Mouse (Mus musculus) intestine, embryonic 14.5 days (tissue): ENCODE results near the gene Ncf1. TPM values are rescaled to one million over a fixed set of nuclear protein-coding genes. Genes with fewer than 3 reads are reported as not detected.
A peak's percentile ranks its signal among the peaks of the same experiment; 100 is the strongest.

Experiments used
- ATAC-seq: fragments of 200-750 bp; cut with Nextera tagmentation; replicated peaks from 2 replicates; pipeline ENCODE4 v1.8.0; 2017; ENCODE audit warnings: low read depth, moderate number of reproducible peaks, moderate TSS enrichment, moderate library complexity; ENCODE audit not compliant: low FRiP score, low TSS enrichment
- DNase-seq: peaks from one replicate; pipeline ENCODE4 v3.0.0-alpha.2; 2018; ENCODE audit warnings: low spot score
- H3K27ac ChIP-seq: fragments of 300-500 bp; sonication (generic); 2 replicates; pipeline ENCODE4 v1.5.1; 2014; ENCODE audit warnings: low read depth, mild to moderate bottlenecking, control low read depth
- H3K27me3 ChIP-seq: fragments of 300-500 bp; sonication (generic); replicated peaks from 2 replicates; pipeline ENCODE4 v1.6.1; 2014; ENCODE audit warnings: low read length, control low read depth; ENCODE audit not compliant: control insufficient read depth, insufficient read depth
- H3K36me3 ChIP-seq: fragments of 300-500 bp; sonication (generic); 2 replicates; pipeline ENCODE4 v1.6.1; 2014; ENCODE audit warnings: low read length, control low read depth; ENCODE audit not compliant: control insufficient read depth, insufficient read depth
- H3K4me1 ChIP-seq: fragments of 300-500 bp; sonication (generic); replicated peaks from 2 replicates; pipeline ENCODE4 v1.6.1; 2014; ENCODE audit warnings: low read length, control low read depth, mixed read lengths; ENCODE audit not compliant: control insufficient read depth, insufficient read depth
- H3K4me2 ChIP-seq: fragments of 300-500 bp; sonication (generic); 2 replicates; pipeline ENCODE4 v1.6.1; 2014; ENCODE audit warnings: low read length
- H3K4me3 ChIP-seq: fragments of 300-500 bp; sonication (generic); 2 replicates; pipeline ENCODE4 v1.5.1; 2014; ENCODE audit warnings: low read depth, low read length, control low read depth, mixed read lengths
- H3K9ac ChIP-seq: fragments of 300-500 bp; sonication (generic); 2 replicates; pipeline ENCODE4 v1.6.1; 2014; ENCODE audit warnings: mild to moderate bottlenecking, low read length
- H3K9me3 ChIP-seq: fragments of 300-500 bp; sonication (generic); 2 replicates; pipeline ENCODE4 v1.6.1; 2016; ENCODE audit warnings: low read length, control low read depth; ENCODE audit not compliant: control insufficient read depth
- WGBS: fragments of 180-500 bp; shearing (Covaris S2); extraction: QIAGEN DNeasy Blood & Tissue Kit; methylation state at CpG from one replicate; pipeline ENCODE4 v1.1.7; 2014; 5-methylcytosine and 5-hydroxymethylcytosine counted together
- polyA plus RNA-seq: library from polyadenylated mRNA; unstranded; fragments of >200 nt; fragmentation: Nextera tagmentation; extraction: Ambion mirVana; gene quantifications from 2 replicates; pipeline ENCODE4 v1.2.1, GENCODE M21; 2014

Gene Ncf1
- polyA plus RNA-seq, 1 experiment from 2014 or later, result 4.1 TPM

DNA sequence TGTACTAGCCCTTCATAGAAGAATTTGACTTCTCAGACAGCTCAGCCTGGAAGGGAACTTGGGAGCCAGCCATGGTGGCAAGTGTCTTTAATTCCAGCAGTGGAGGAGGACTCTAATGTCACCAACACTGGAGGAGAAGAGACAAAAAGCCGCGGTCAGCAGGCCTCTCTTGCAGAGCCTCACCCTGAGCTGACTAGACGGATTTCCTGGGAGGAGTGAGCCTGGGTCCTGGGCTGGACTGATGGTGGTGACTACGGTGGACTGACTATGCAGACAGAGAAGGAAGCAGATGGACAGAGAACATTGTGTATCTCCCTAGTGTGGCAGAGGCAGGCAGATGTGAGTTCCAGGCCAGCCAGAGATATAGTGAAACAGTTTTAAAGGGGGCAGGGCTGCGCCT, 2.0 kb upstream of the Ncf1 start:
- Histone ChIP-seq H3K4me2 (no peak overlapping the region), H3K27me3 (no peaks in the 10 kb centered on the region), H3K4me3 (no peak overlapping the region), H3K36me3 (peaks cover 9% of the 10 kb centered on the region), H3K9me3 (no peaks in the 10 kb centered on the region), H3K4me1 (peaks cover 38% of the 10 kb centered on the region), H3K27ac (no peak overlapping the region), H3K9ac (no peak overlapping the region)
- no peak for DNase-seq
- 89% methylated on average over 5 of the region's 5 CpGs for WGBS
- no peak for ATAC-seq

DNA sequence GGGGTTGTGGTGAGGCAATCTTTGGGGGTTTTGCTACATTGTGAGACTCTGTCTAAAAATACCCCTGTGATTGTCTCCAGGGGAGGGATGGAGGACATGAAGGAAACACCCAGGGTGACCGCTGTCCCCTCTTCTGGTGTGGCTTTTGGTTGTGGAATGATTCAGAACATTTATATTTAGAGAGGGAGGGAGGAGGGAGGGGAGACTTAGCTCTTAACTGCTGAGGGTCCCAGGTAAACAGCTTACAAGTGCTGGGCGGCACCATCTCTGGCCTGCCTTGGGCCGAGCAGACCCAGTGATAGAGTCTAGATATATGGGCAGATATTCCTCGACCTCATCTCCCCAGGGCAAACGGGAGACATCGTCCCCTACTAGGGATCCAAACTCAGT, 1.2 kb downstream of the Ncf1 start:
- 65% methylated on average over 6 of the region's 6 CpGs for WGBS
- no peaks in the 10 kb centered on the region for H3K9me3 ChIP-seq
- H3K9ac ChIP-seq, result no peak overlapping the region
- no peak overlapping the region for H3K4me2 ChIP-seq
- H3K27ac ChIP-seq, result no peak overlapping the region
- no peak for ATAC-seq
- no peak for DNase-seq
- H3K27me3 ChIP-seq, result no peaks in the 10 kb centered on the region
- H3K36me3 ChIP-seq, result no peaks in the 10 kb centered on the region
- H3K4me3 ChIP-seq, result no peak overlapping the region
- H3K4me1 ChIP-seq, result peaks cover 17% of the 10 kb centered on the region

DNA sequence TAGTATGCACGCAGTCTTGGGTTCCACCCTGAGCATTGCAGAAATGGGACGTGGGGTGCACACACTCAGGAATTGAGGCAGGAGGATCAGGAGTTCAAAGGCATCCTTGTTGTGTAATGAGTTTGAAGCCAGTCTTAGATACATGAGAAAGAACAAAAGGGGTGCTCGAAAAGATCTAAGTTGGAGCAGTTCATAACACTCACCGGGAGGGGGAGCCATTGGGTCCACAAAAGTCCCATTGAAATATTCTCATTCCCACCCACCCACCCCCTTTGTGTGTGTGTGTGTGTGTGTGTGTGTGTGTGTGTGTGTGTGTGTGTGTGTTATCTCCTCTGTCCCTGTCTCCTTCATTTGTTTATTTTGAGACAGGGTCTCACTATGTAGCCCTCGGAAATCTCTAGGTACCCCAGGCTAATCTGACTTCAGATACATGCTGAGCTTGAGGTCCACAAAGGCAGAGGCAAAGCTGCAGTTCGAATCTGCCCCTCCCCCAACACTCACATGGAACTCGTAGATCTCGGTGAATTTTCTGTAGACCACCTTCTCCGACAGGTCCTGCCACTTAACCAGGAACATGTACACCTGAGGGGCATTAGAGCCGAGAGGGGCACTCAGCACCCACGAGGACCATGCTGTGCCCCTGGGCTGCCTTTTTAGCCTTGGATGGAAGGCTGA, 1.7 kb downstream of the Ncf1 start:
- H3K9ac ChIP-seq, result no peak overlapping the region
- no peak overlapping the region for H3K27ac ChIP-seq
- DNase-seq, result peak; percentile 75
- H3K9me3 ChIP-seq, result no peaks in the 10 kb centered on the region
- no peak overlapping the region for H3K4me3 ChIP-seq
- H3K36me3 ChIP-seq, result no peaks in the 10 kb centered on the region
- WGBS, result 41% methylated on average over 11 of the region's 11 CpGs
- H3K4me2 ChIP-seq, result no peak overlapping the region
- H3K27me3 ChIP-seq, result no peaks in the 10 kb centered on the region
- ATAC-seq, result no peak
- H3K4me1 ChIP-seq, result peaks cover 12% of the 10 kb centered on the region

DNA sequence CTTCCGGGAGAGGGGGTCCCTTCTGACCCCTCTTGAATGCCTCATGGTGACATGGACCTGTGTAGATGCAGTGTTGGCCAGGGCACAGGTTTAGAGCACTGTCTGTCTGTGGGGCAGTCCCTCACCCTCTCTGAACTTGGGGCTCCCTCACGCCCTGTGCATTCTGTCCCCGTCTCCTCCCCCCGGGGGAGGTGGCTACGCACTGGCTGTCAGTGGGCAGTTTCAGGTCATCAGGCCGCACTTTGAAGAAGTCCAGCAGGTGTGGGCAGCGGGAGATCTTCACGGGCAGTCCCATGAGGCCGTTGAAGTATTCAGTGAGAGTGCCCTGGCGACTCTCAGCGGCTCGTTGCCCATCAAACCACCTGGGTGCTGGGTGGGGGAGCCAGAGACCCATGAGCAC, 2.5 kb downstream of the Ncf1 start:
- Histone ChIP-seq H3K4me3 (no peak overlapping the region), H3K4me1 (peaks cover 11% of the 10 kb centered on the region; the same call in 1 of the 2 replicates), H3K36me3 (no peaks in the 10 kb centered on the region), H3K4me2 (no peak overlapping the region), H3K27ac (no peak overlapping the region), H3K9ac (no peak overlapping the region), H3K27me3 (peaks cover 6% of the 10 kb centered on the region; the same call in 1 of the 2 replicates), H3K9me3 (no peaks in the 10 kb centered on the region)
- WGBS, result 48% methylated on average over 12 of the region's 12 CpGs
- ATAC-seq, result no peak
- no peak for DNase-seq

DNA sequence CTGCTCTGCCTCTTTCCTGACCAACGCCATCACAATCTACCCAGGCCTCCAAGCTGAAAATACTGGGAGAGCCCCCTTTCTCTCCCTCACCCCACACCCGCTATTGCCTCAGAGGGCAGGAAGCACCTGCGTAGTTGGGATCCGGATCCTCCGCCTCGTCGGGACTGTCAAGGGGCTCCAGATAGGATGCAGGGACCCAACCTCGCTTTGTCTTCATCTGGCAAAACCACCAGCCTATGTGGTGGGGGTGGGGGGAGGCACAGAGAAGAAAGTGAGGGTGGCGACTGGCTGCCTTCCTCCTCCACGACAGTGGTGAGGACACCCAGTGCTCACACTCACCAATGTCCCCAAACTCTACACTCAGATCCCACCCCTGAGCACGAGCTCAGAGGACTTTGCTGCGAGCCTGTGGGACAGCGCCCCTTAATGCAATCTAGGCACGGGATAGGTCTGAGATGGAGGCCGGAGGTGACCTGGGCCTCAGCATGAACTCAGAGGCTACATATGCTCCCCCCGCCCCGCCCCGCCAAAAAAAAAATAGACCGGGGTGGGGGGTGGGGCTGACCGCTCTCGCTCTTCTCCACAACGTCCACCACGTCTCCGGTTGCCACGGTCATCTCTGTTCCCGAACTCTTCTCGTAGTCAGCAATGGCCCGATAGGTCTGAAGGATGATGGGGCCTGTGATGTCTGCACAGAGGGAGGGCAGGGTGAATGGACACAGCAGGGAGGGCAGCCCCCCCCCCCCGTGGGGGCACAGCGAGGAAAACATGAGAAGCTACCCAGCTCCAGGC, 4.1 kb downstream of the Ncf1 start:
- Histone ChIP-seq H3K9ac (no peak overlapping the region), H3K27ac (no peak overlapping the region), H3K4me2 (no peak overlapping the region), H3K36me3 (no peaks in the 10 kb centered on the region), H3K4me1 (peaks cover 13% of the 10 kb centered on the region; the same call in 1 of the 2 replicates), H3K27me3 (peaks cover 6% of the 10 kb centered on the region; the same call in 1 of the 2 replicates), H3K4me3 (no peak overlapping the region), H3K9me3 (no peaks in the 10 kb centered on the region)
- DNase-seq (no peak), ATAC-seq (no peak)
- WGBS, result 77% methylated on average over 30 of the region's 30 CpGs

DNA sequence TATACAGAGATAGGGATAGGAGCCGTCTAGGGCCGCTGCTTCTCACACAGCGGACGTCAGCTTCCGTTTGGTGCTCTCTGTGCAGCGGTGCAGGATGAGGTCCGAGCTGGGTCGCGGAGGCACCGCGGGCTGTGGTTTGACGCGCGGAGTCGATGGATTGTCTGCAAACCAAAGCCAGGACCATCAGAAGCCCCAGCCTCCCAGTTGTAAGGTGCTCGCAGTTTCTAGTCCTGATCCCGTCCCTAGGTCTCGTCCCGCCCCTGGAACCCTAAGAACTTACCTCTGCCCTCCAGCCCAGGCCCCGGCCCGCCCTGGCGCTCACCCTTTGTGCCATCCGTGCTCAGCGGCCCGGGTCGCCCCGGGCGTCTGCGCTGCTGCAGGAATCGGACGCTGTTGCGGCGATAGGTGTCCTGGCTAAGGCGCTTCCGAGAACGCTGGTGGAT, 7.7 kb downstream of the Ncf1 start:
- ATAC-seq, result no peak
- no peak overlapping the region for H3K27ac ChIP-seq
- no peak for DNase-seq
- peak overlapping the region; percentile 31 for H3K4me3 ChIP-seq
- H3K4me2 ChIP-seq, result peak overlapping the region; percentile 79
- WGBS, result 3% methylated on average over 36 of the region's 36 CpGs
- H3K27me3 ChIP-seq, result peaks cover 6% of the 10 kb centered on the region; the same call in 1 of the 2 replicates
- no peaks in the 10 kb centered on the region for H3K9me3 ChIP-seq
- H3K36me3 ChIP-seq, result no peaks in the 10 kb centered on the region
- H3K9ac ChIP-seq, result peak overlapping the region; percentile 40
- H3K4me1 ChIP-seq, result peaks cover 9% of the 10 kb centered on the region; the same call in 1 of the 2 replicates

DNA sequence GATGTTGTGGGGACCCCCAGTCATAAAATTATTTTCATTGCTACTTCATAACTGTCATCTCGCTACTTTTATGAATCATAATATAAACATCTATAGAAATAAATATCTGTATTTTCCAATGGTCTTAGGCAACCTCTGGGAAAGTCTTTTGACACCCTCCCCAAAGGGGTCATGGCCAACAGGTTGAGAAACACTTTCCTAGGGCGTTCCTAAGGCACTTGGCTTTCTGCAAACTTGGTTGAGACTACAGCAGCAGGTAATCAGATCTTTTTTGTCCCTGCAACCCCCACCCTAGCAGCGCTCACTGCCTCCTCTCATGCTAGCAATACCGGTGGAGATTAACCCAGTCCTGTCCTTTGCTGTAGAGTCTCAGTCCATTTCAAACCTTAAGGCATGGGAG, 8.1 kb downstream of the Ncf1 start:
- Histone ChIP-seq H3K9ac (no peak overlapping the region), H3K36me3 (no peaks in the 10 kb centered on the region), H3K9me3 (no peaks in the 10 kb centered on the region), H3K4me2 (peak overlapping the region; percentile 79), H3K27me3 (peaks cover 6% of the 10 kb centered on the region; the same call in 1 of the 2 replicates), H3K4me1 (peaks cover 7% of the 10 kb centered on the region; the same call in 1 of the 2 replicates), H3K4me3 (no peak overlapping the region), H3K27ac (no peak overlapping the region)
- DNase-seq, result no peak
- ATAC-seq, result no peak
- 37% methylated on average over 4 of the region's 4 CpGs for WGBS

DNA sequence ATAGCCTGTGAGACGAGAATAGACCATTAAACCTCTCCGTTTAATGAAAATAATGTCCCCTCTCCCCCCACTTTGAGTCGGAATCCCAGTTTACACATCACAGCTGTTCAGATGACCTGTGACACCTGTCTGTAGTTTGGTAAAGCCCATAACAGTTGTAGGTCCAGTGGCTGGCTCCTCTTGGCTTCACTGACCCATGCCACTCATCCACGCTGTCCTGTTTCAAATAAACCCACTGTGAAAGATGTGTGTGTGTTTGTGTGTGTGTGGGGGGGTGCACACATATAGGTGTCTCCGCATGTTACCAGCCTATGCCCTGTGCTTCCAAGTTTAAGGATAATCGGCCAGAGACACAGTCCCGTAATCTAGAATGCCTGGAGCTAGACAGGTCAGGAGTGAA, 11.5 kb downstream of the Ncf1 start:
- no peak for DNase-seq
- Histone ChIP-seq H3K9ac (no peak overlapping the region), H3K4me1 (peaks cover 15% of the 10 kb centered on the region), H3K9me3 (no peaks in the 10 kb centered on the region), H3K27ac (no peak overlapping the region), H3K36me3 (0 out of 2 replicates have a peak, but pooled peaks cover 4% of the 10 kb centered on the region), H3K27me3 (peaks cover 6% of the 10 kb centered on the region; the same call in 1 of the 2 replicates), H3K4me2 (no peak overlapping the region), H3K4me3 (no peak overlapping the region)
- 81% methylated on average over 7 of the region's 7 CpGs for WGBS
- ATAC-seq, result no peak
